Mouse (Mus musculus): ENCODE measurements at regions not wholly inside any gene's neighbourhood (a gene's known extent, or its start where the extent isn't known, plus 50 kb on each side); places are given as distances from the start of the nearest gene placed in this dataset.

GRCm38 (mm10) chr16:77989139-77989538 is 312.1 kb upstream of the Cxadr start:
- ATAC-seq: no peak
- Histone ChIP-seq H3K27me3 (replicated peaks) (no peaks in the 10 kb centered on the region), H3K36me3 (no peaks in the 10 kb centered on the region), H3K9me3 (replicated peaks) (0 out of 2 replicates have a peak, but pooled peaks cover 11% of the 10 kb centered on the region), H3K4me3 (no peak overlapping the region), H3K9ac (no peak overlapping the region), H3K4me1 (no peaks in the 10 kb centered on the region), H3K27ac (no peak overlapping the region), H3K4me2 (no peak overlapping the region)
- 84% methylated on average over 5 of the region's 5 CpGs for WGBS (ENCODE audit: insufficient replicate concordance)

- H3K4me1 ChIP-seq: no peaks in the 10 kb centered on the region
- ATAC-seq: no peak
- no peak overlapping the region for H3K9ac ChIP-seq
- no peak overlapping the region for H3K27ac ChIP-seq
- H3K27me3 ChIP-seq (replicated peaks): no peaks in the 10 kb centered on the region
- H3K4me2 ChIP-seq: no peak overlapping the region
- no peaks in the 10 kb centered on the region for H3K36me3 ChIP-seq
- 0 out of 2 replicates have a peak, but pooled peaks cover 11% of the 10 kb centered on the region for H3K9me3 ChIP-seq (replicated peaks)
- 68% methylated on average over 10 of the region's 10 CpGs for WGBS (ENCODE audit: insufficient replicate concordance)
- H3K4me3 ChIP-seq: no peak overlapping the region
Measured at GRCm38 (mm10) chr16:77986884-77987529, 314.3 kb upstream of the Cxadr start.

- no peaks in the 10 kb centered on the region for H3K27me3 ChIP-seq (replicated peaks)
- no peak overlapping the region for H3K4me2 ChIP-seq
- H3K36me3 ChIP-seq: no peaks in the 10 kb centered on the region
- 67% methylated on average over 1 of the region's 1 CpGs for WGBS (ENCODE audit: insufficient replicate concordance)
- ATAC-seq: no peak
- no peak overlapping the region for H3K9ac ChIP-seq
- no peaks in the 10 kb centered on the region for H3K9me3 ChIP-seq (replicated peaks)
- H3K4me1 ChIP-seq: no peaks in the 10 kb centered on the region
- no peak overlapping the region for H3K4me3 ChIP-seq
- H3K27ac ChIP-seq: no peak overlapping the region
Measured at GRCm38 (mm10) chr16:77948785-77949184, 346.9 kb upstream of the Gm11146 start.

- H3K27ac ChIP-seq: no peak overlapping the region
- 37% methylated on average over 2 of the region's 2 CpGs for WGBS (ENCODE audit: insufficient replicate concordance)
- no peaks in the 10 kb centered on the region for H3K27me3 ChIP-seq (replicated peaks)
- H3K4me3 ChIP-seq: no peak overlapping the region
- no peak for ATAC-seq
- no peak overlapping the region for H3K4me2 ChIP-seq
- H3K36me3 ChIP-seq: no peaks in the 10 kb centered on the region
- H3K9ac ChIP-seq: no peak overlapping the region
- no peaks in the 10 kb centered on the region for H3K4me1 ChIP-seq
- no peaks in the 10 kb centered on the region for H3K9me3 ChIP-seq (replicated peaks)
Measured at GRCm38 (mm10) chr16:77945442-77945841, 343.5 kb upstream of the Gm11146 start.

- H3K9me3 ChIP-seq (replicated peaks): no peaks in the 10 kb centered on the region
- no peak overlapping the region for H3K4me3 ChIP-seq
- no peaks in the 10 kb centered on the region for H3K36me3 ChIP-seq
- no peak overlapping the region for H3K27ac ChIP-seq
- no peak overlapping the region for H3K4me2 ChIP-seq
- ATAC-seq: no peak
- 72% methylated on average over 9 of the region's 9 CpGs for WGBS (ENCODE audit: insufficient replicate concordance)
- no peak overlapping the region for H3K9ac ChIP-seq
- H3K4me1 ChIP-seq: no peaks in the 10 kb centered on the region
- H3K27me3 ChIP-seq (replicated peaks): no peaks in the 10 kb centered on the region
Measured at GRCm38 (mm10) chr16:77931025-77931723, 329.3 kb upstream of the Gm11146 start.

- Histone ChIP-seq H3K27ac (no peak overlapping the region), H3K9ac (no peak overlapping the region), H3K4me1 (no peaks in the 10 kb centered on the region), H3K9me3 (replicated peaks) (0 out of 2 replicates have a peak, but pooled peaks cover 4% of the 10 kb centered on the region), H3K4me3 (no peak overlapping the region), H3K27me3 (replicated peaks) (no peaks in the 10 kb centered on the region), H3K36me3 (no peaks in the 10 kb centered on the region), H3K4me2 (no peak overlapping the region)
- ATAC-seq: no peak
- WGBS (ENCODE audit: insufficient replicate concordance): 57% methylated on average over 6 of the region's 6 CpGs
Measured at GRCm38 (mm10) chr16:77914160-77915070, 312.5 kb upstream of the Gm11146 start.

- no peak overlapping the region for H3K27ac ChIP-seq
- no peak overlapping the region for H3K9ac ChIP-seq
- ATAC-seq: no peak
- no peak overlapping the region for H3K4me3 ChIP-seq
- H3K4me2 ChIP-seq: no peak overlapping the region
- H3K27me3 ChIP-seq (replicated peaks): no peaks in the 10 kb centered on the region
- 0 out of 2 replicates have a peak, but pooled peaks cover 4% of the 10 kb centered on the region for H3K9me3 ChIP-seq (replicated peaks)
- WGBS (ENCODE audit: insufficient replicate concordance): 33% methylated on average over 2 of the region's 2 CpGs
- no peaks in the 10 kb centered on the region for H3K4me1 ChIP-seq
- H3K36me3 ChIP-seq: no peaks in the 10 kb centered on the region
Measured at GRCm38 (mm10) chr16:77894247-77894646, 292.4 kb upstream of the Gm11146 start.

- Histone ChIP-seq H3K36me3 (no peaks in the 10 kb centered on the region), H3K4me2 (no peak overlapping the region), H3K27ac (no peak overlapping the region), H3K4me3 (no peak overlapping the region), H3K4me1 (no peaks in the 10 kb centered on the region), H3K9ac (no peak overlapping the region), H3K27me3 (replicated peaks) (no peaks in the 10 kb centered on the region), H3K9me3 (replicated peaks) (0 out of 2 replicates have a peak, but pooled peaks cover 4% of the 10 kb centered on the region)
- ATAC-seq: no peak
- 63% methylated on average over 2 of the region's 2 CpGs for WGBS (ENCODE audit: insufficient replicate concordance)
Measured at GRCm38 (mm10) chr16:77893690-77894089, 291.8 kb upstream of the Gm11146 start.

- 60% methylated on average over 2 of the region's 2 CpGs for WGBS (ENCODE audit: insufficient replicate concordance)
- no peaks in the 10 kb centered on the region for H3K4me1 ChIP-seq
- ATAC-seq: no peak
- H3K9ac ChIP-seq: no peak overlapping the region
- H3K4me2 ChIP-seq: no peak overlapping the region
- no peak overlapping the region for H3K27ac ChIP-seq
- 0 out of 2 replicates have a peak, but pooled peaks cover 4% of the 10 kb centered on the region for H3K9me3 ChIP-seq (replicated peaks)
- no peak overlapping the region for H3K4me3 ChIP-seq
- H3K27me3 ChIP-seq (replicated peaks): no peaks in the 10 kb centered on the region
- no peaks in the 10 kb centered on the region for H3K36me3 ChIP-seq
Measured at GRCm38 (mm10) chr16:77892731-77893130, 290.8 kb upstream of the Gm11146 start.

GRCm38 (mm10) chr16:77889348-77889747 is 287.5 kb upstream of the Gm11146 start:
- Histone ChIP-seq H3K9ac (no peak overlapping the region), H3K36me3 (no peaks in the 10 kb centered on the region), H3K4me1 (no peaks in the 10 kb centered on the region), H3K4me3 (no peak overlapping the region), H3K27ac (no peak overlapping the region), H3K27me3 (replicated peaks) (no peaks in the 10 kb centered on the region), H3K4me2 (no peak overlapping the region), H3K9me3 (replicated peaks) (0 out of 2 replicates have a peak, but pooled peaks cover 4% of the 10 kb centered on the region)
- WGBS (ENCODE audit: insufficient replicate concordance): 74% methylated on average over 11 of the region's 11 CpGs
- no peak for ATAC-seq

GRCm38 (mm10) chr16:77885060-77885679 is 283.3 kb upstream of the Gm11146 start:
- no peaks in the 10 kb centered on the region for H3K36me3 ChIP-seq
- H3K27me3 ChIP-seq (replicated peaks): no peaks in the 10 kb centered on the region
- ATAC-seq: no peak
- 74% methylated on average over 15 of the region's 15 CpGs for WGBS (ENCODE audit: insufficient replicate concordance)
- no peaks in the 10 kb centered on the region for H3K4me1 ChIP-seq
- H3K4me3 ChIP-seq: no peak overlapping the region
- no peak overlapping the region for H3K27ac ChIP-seq
- no peak overlapping the region for H3K4me2 ChIP-seq
- no peak overlapping the region for H3K9ac ChIP-seq
- no peaks in the 10 kb centered on the region for H3K9me3 ChIP-seq (replicated peaks)
